Mouse (Mus musculus): ENCODE results near the gene Lbr. TPM values are rescaled to one million over a fixed set of nuclear protein-coding genes. Genes with fewer than 3 reads are reported as not detected.
"Not testable (repeated sequence)": the region's sequence is repeated elsewhere in the genome, so short reads cannot be mapped to it uniquely, and the experiment has no call there.

The Lbr gene
- polyA plus RNA-seq, 1 experiment from 2014 or later, result 208 TPM

GRCm38 (mm10) chr1:181811481-181812223, 31.2 kb downstream of the Lbr start:
- Histone ChIP-seq H3K4me2 (no peak overlapping the region), H3K36me3 (ENCODE audit: control insufficient read depth, insufficient read depth, low read length) (peaks cover 11% of the 10 kb centered on the region), H3K9me3 (ENCODE audit: control insufficient read depth, low read length) (no peaks in the 10 kb centered on the region), H3K4me1 (ENCODE audit: control insufficient read depth, insufficient read depth, low read length) (no peaks in the 10 kb centered on the region), H3K4me3 (ENCODE audit: low read depth, low read length) (no peak overlapping the region), H3K27me3 (ENCODE audit: control insufficient read depth, insufficient read depth, low read length) (no peaks in the 10 kb centered on the region), H3K9ac (ENCODE audit: low read length) (no peak overlapping the region), H3K27ac (ENCODE audit: low read depth, low read length) (no peak overlapping the region)
- 93% methylated on average over 18 of the region's 18 CpGs for WGBS
- DNase-seq (ENCODE audit: low spot score, missing footprints) (no peak), ATAC-seq (ENCODE audit: low FRiP score) (no peak)

GRCm38 (mm10) chr1:181800667-181801066, 42.2 kb downstream of the Lbr start:
- Histone ChIP-seq H3K27ac (ENCODE audit: low read depth, low read length) (no peak overlapping the region), H3K9me3 (ENCODE audit: control insufficient read depth, low read length) (no peaks in the 10 kb centered on the region), H3K4me3 (ENCODE audit: low read depth, low read length) (no peak overlapping the region), H3K4me2 (no peak overlapping the region), H3K27me3 (ENCODE audit: control insufficient read depth, insufficient read depth, low read length) (no peaks in the 10 kb centered on the region), H3K9ac (ENCODE audit: low read length) (no peak overlapping the region), H3K36me3 (ENCODE audit: control insufficient read depth, insufficient read depth, low read length) (no peaks in the 10 kb centered on the region), H3K4me1 (ENCODE audit: control insufficient read depth, insufficient read depth, low read length) (no peaks in the 10 kb centered on the region)
- WGBS, result 87% methylated on average over 4 of the region's 4 CpGs
- DNase-seq (ENCODE audit: low spot score, missing footprints), result peak; percentile 51
- ATAC-seq (ENCODE audit: low FRiP score), result no peak

DNA sequence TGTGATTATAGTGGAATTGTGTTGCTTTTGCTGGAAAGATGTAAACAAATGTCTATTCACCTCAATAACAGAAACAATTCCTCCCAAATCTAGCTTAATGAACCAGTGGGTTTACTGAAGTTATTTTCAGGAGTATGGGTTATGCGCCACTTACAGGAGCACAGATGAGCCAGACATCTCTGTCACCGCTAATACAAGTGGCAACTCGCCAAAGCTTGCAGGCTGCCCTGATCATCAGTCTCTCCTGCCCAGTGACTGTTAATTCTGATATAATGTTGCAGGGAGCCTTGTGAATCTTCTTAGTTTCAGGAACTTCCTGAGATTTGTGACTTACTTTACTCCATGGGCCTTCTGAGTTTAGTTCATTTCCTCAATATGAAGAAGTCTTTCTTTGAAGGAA, 42.9 kb downstream of the Lbr start:
- Histone ChIP-seq H3K4me2 (no peak overlapping the region), H3K4me3 (ENCODE audit: low read depth, low read length) (no peak overlapping the region), H3K36me3 (ENCODE audit: control insufficient read depth, insufficient read depth, low read length) (no peaks in the 10 kb centered on the region), H3K27ac (ENCODE audit: low read depth, low read length) (no peak overlapping the region), H3K9ac (ENCODE audit: low read length) (no peak overlapping the region), H3K4me1 (ENCODE audit: control insufficient read depth, insufficient read depth, low read length) (no peaks in the 10 kb centered on the region), H3K9me3 (ENCODE audit: control insufficient read depth, low read length) (no peaks in the 10 kb centered on the region), H3K27me3 (ENCODE audit: control insufficient read depth, insufficient read depth, low read length) (no peaks in the 10 kb centered on the region)
- no peak for ATAC-seq (ENCODE audit: low FRiP score)
- peak; percentile 21 for DNase-seq (ENCODE audit: low spot score, missing footprints)
- WGBS, result 87% methylated on average over 3 of the region's 3 CpGs

DNA sequence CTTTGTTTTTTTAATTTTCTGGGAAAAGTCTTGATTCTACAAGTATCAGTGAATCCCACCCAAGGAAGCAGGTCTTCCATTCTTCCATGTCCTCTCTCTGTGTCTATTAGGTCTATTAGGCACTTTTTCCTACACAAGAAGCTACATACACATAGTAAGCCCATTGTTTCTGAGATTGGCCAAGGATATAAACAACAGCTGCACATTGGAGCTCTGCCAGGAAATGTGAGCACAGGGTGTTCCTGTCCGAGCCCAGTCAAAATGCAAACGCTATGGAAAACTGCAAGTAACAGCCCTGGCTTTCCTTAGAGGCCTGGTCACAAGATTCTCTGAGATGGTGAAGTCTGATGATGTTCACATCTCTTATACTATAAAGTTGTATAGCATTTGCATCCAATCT, 49.3 kb downstream of the Lbr start:
- H3K4me3 ChIP-seq (ENCODE audit: low read depth, low read length), result no peak overlapping the region
- DNase-seq (ENCODE audit: low spot score, missing footprints), result peak; percentile 51
- no peaks in the 10 kb centered on the region for H3K9me3 ChIP-seq (ENCODE audit: control insufficient read depth, low read length)
- WGBS, result 82% methylated on average over 2 of the region's 2 CpGs
- no peak overlapping the region for H3K4me2 ChIP-seq
- H3K36me3 ChIP-seq (ENCODE audit: control insufficient read depth, insufficient read depth, low read length), result no peaks in the 10 kb centered on the region
- no peak overlapping the region for H3K27ac ChIP-seq (ENCODE audit: low read depth, low read length)
- H3K9ac ChIP-seq (ENCODE audit: low read length), result no peak overlapping the region
- H3K4me1 ChIP-seq (ENCODE audit: control insufficient read depth, insufficient read depth, low read length), result no peaks in the 10 kb centered on the region
- ATAC-seq (ENCODE audit: low FRiP score), result no peak
- H3K27me3 ChIP-seq (ENCODE audit: control insufficient read depth, insufficient read depth, low read length), result no peaks in the 10 kb centered on the region

DNA sequence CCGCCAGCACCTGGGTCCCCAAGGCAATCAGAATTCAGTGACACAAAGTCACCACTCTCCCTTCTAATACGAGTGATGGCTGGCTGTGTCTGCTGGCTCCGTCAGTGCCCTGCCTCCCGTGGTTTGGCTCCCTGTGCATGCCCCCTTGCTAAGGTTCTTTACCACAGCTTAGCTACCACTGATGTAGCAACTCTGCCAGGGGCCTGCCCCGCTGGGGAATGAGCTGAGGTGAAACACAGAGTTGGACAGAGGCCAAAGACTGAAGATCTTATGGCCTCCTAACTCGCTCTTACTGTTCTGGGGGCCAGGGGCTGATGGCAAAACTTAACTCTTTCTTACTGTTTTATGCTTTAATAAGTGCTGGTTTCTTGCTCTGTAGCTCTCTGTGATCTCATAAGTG, 52.9 kb downstream of the Lbr start:
- Histone ChIP-seq H3K4me1 (ENCODE audit: control insufficient read depth, insufficient read depth, low read length) (no peaks in the 10 kb centered on the region), H3K27me3 (ENCODE audit: control insufficient read depth, insufficient read depth, low read length) (no peaks in the 10 kb centered on the region), H3K36me3 (ENCODE audit: control insufficient read depth, insufficient read depth, low read length) (no peaks in the 10 kb centered on the region), H3K4me2 (no peak overlapping the region), H3K9me3 (ENCODE audit: control insufficient read depth, low read length) (no peaks in the 10 kb centered on the region), H3K4me3 (ENCODE audit: low read depth, low read length) (no peak overlapping the region), H3K9ac (ENCODE audit: low read length) (no peak overlapping the region), H3K27ac (ENCODE audit: low read depth, low read length) (no peak overlapping the region)
- no peak for ATAC-seq (ENCODE audit: low FRiP score)
- WGBS, result 75% methylated on average over 6 of the region's 6 CpGs
- no peak for DNase-seq (ENCODE audit: low spot score, missing footprints)

- 97% methylated on average over 11 of the region's 11 CpGs for WGBS
- H3K4me1 ChIP-seq (ENCODE audit: control insufficient read depth, insufficient read depth, low read length); H3K9ac ChIP-seq (ENCODE audit: low read length); H3K4me2 ChIP-seq; H3K9me3 ChIP-seq (ENCODE audit: control insufficient read depth, low read length); DNase-seq (ENCODE audit: low spot score, missing footprints); H3K27me3 ChIP-seq (ENCODE audit: control insufficient read depth, insufficient read depth, low read length); H3K36me3 ChIP-seq (ENCODE audit: control insufficient read depth, insufficient read depth, low read length); H3K4me3 ChIP-seq (ENCODE audit: low read depth, low read length); ATAC-seq (ENCODE audit: low FRiP score); H3K27ac ChIP-seq (ENCODE audit: low read depth, low read length): not testable (repeated sequence)
Observed at GRCm38 (mm10) chr1:181782600-181782999, 60.2 kb downstream of the Lbr start.

- Histone ChIP-seq H3K27me3 (ENCODE audit: control insufficient read depth, insufficient read depth, low read length) (no peaks in the 10 kb centered on the region), H3K4me2 (no peak overlapping the region), H3K4me3 (ENCODE audit: low read depth, low read length) (no peak overlapping the region), H3K36me3 (ENCODE audit: control insufficient read depth, insufficient read depth, low read length) (no peaks in the 10 kb centered on the region), H3K9me3 (ENCODE audit: control insufficient read depth, low read length) (no peaks in the 10 kb centered on the region), H3K9ac (ENCODE audit: low read length) (no peak overlapping the region), H3K4me1 (ENCODE audit: control insufficient read depth, insufficient read depth, low read length) (no peaks in the 10 kb centered on the region), H3K27ac (ENCODE audit: low read depth, low read length) (no peak overlapping the region)
- 79% methylated on average over 1 of the region's 1 CpGs for WGBS
- ATAC-seq (ENCODE audit: low FRiP score), result no peak
- no peak for DNase-seq (ENCODE audit: low spot score, missing footprints)
Observed at GRCm38 (mm10) chr1:181776541-181776940, 66.3 kb downstream of the Lbr start.

- no peaks in the 10 kb centered on the region for H3K27me3 ChIP-seq (ENCODE audit: control insufficient read depth, insufficient read depth, low read length)
- DNase-seq (ENCODE audit: low spot score, missing footprints) (peak; percentile 14), ATAC-seq (ENCODE audit: low FRiP score) (no peak)
- WGBS, result 94% methylated on average over 3 of the region's 3 CpGs
- no peak overlapping the region for H3K4me2 ChIP-seq
- no peak overlapping the region for H3K9ac ChIP-seq (ENCODE audit: low read length)
- H3K4me1 ChIP-seq (ENCODE audit: control insufficient read depth, insufficient read depth, low read length), result no peaks in the 10 kb centered on the region
- H3K4me3 ChIP-seq (ENCODE audit: low read depth, low read length), result no peak overlapping the region
- H3K9me3 ChIP-seq (ENCODE audit: control insufficient read depth, low read length), result no peaks in the 10 kb centered on the region
- H3K27ac ChIP-seq (ENCODE audit: low read depth, low read length), result no peak overlapping the region
- H3K36me3 ChIP-seq (ENCODE audit: control insufficient read depth, insufficient read depth, low read length), result no peaks in the 10 kb centered on the region
Observed at GRCm38 (mm10) chr1:181771871-181772270, 71.0 kb downstream of the Lbr start.

- H3K27ac ChIP-seq (ENCODE audit: low read depth, low read length), result no peak overlapping the region
- DNase-seq (ENCODE audit: low spot score, missing footprints) (peak; percentile 82), ATAC-seq (ENCODE audit: low FRiP score) (no peak)
- H3K9me3 ChIP-seq (ENCODE audit: control insufficient read depth, low read length), result no peaks in the 10 kb centered on the region
- no peaks in the 10 kb centered on the region for H3K4me1 ChIP-seq (ENCODE audit: control insufficient read depth, insufficient read depth, low read length)
- H3K4me2 ChIP-seq, result no peak overlapping the region
- no peak overlapping the region for H3K4me3 ChIP-seq (ENCODE audit: low read depth, low read length)
- H3K36me3 ChIP-seq (ENCODE audit: control insufficient read depth, insufficient read depth, low read length), result no peaks in the 10 kb centered on the region
- no peaks in the 10 kb centered on the region for H3K27me3 ChIP-seq (ENCODE audit: control insufficient read depth, insufficient read depth, low read length)
- WGBS, result 56% methylated on average over 14 of the region's 14 CpGs
- no peak overlapping the region for H3K9ac ChIP-seq (ENCODE audit: low read length)
Observed at GRCm38 (mm10) chr1:181769392-181769791, 73.5 kb downstream of the Lbr start.
